In genomic region chr7:30121308-30122187, GRCm38 (mm10) we compare ENCODE assay signal across 8 mouse cellular contexts. TPM values are rescaled to one million over a fixed set of nuclear protein-coding genes. Genes with fewer than 3 reads are reported as not detected.
DNase-seq lines count a peak whose midpoint lies in the region; ATAC-seq and TF ChIP-seq lines count a peak whose summit lies in the region.

Gene Zfp382, plus strand, starts transcription at chr7:30121942.

- peaks cover 8% of the 10 kb centered on the region for H3K9me3 ChIP-seq in erythroblast, embryonic 14.5 days (ENCODE audit: control insufficient read depth, low read length)
- peaks cover 4% of the 10 kb centered on the region; the same call in 1 of the 2 replicates for H3K9me3 ChIP-seq in heart, embryonic 12.5 days (replicated peaks)
- H3K9me3 ChIP-seq in kidney, postnatal 0 days (replicated peaks; ENCODE audit: low read length) = no peaks in the 10 kb centered on the region

- H3K27me3 ChIP-seq in erythroblast, embryonic 14.5 days (ENCODE audit: control insufficient read depth) = no peaks in the 10 kb centered on the region
- H3K27me3 ChIP-seq in heart, embryonic 12.5 days (replicated peaks) = no peaks in the 10 kb centered on the region
- H3K27me3 ChIP-seq in kidney, postnatal 0 days (ENCODE audit: insufficient read depth, low read length) = no peaks in the 10 kb centered on the region
- no peaks in the 10 kb centered on the region for H3K27me3 ChIP-seq in liver, adult 2 months (ENCODE audit: control insufficient read depth, insufficient read depth, low read length)

- TF ChIP-seq POLR2A in liver, adult 2 months (IDR thresholded peaks at IDR 0.05; ENCODE audit: extremely low read depth, insufficient read depth, low read length) = 0 out of 2 replicates have a peak, but pooled peaks have one; percentile 33

- H3K4me3 ChIP-seq in erythroblast, embryonic 14.5 days (replicated peaks) = peak within 1 kb of the TSS; percentile 84
- peak within 1 kb of the TSS; percentile 79 for H3K4me3 ChIP-seq in heart, embryonic 12.5 days
- peak within 1 kb of the TSS; percentile 64 for H3K4me3 ChIP-seq in kidney, postnatal 0 days (replicated peaks; ENCODE audit: low read depth, low read length)
- H3K4me3 ChIP-seq in liver, adult 2 months (ENCODE audit: insufficient read depth, low read depth, low read length) = peak within 1 kb of the TSS; percentile 87

- peaks cover 22% of the 10 kb centered on the region for H3K4me1 ChIP-seq in erythroblast, embryonic 14.5 days (ENCODE audit: control insufficient read depth)
- peaks cover 11% of the 10 kb centered on the region for H3K4me1 ChIP-seq in heart, embryonic 12.5 days (replicated peaks)
- no peaks in the 10 kb centered on the region for H3K4me1 ChIP-seq in kidney, postnatal 0 days (replicated peaks; ENCODE audit: insufficient read depth, low read length)
- H3K4me1 ChIP-seq in liver, adult 2 months (ENCODE audit: control insufficient read depth, insufficient read depth, low read length) = peaks cover 4% of the 10 kb centered on the region

- peak; percentile 96 for ATAC-seq in heart, embryonic 12.5 days (ENCODE audit: insufficient number of reproducible peaks, low FRiP score)
- peak; percentile 93 for ATAC-seq in kidney, postnatal 0 days (replicated peaks; ENCODE audit: low FRiP score, low read depth)
- peak; percentile 88 for ATAC-seq in monocyte, adult 5-6 weeks (replicated peaks; ENCODE audit: insufficient number of reproducible peaks, low FRiP score, low TSS enrichment, poor library complexity, severe bottlenecking)

- TF ChIP-seq CTCF in kidney, postnatal 0 days (IDR thresholded peaks at IDR 0.05; ENCODE audit: low read depth) = no peak
- TF ChIP-seq CTCF in liver, adult 2 months (IDR thresholded peaks at IDR 0.05; ENCODE audit: low read depth, low read length) = no peak

- peak within 1 kb of the TSS; percentile 73 for H3K9ac ChIP-seq in heart, embryonic 12.5 days
- H3K9ac ChIP-seq in kidney, postnatal 0 days (ENCODE audit: low read depth, low read length) = peak within 1 kb of the TSS; percentile 53
- H3K9ac ChIP-seq in liver, adult 2 months (ENCODE audit: low read depth, low read length) = peak within 1 kb of the TSS; percentile 90

- whole genome bisulfite sequencing in heart, embryonic 12.5 days = under 1% methylated on average over 61 of the region's 61 CpGs
- WGBS in kidney, postnatal 0 days = under 1% methylated on average over 61 of the region's 61 CpGs
- WGBS in liver, adult 2 months = under 1% methylated on average over 61 of the region's 61 CpGs

- no peaks in the 10 kb centered on the region for H3K36me3 ChIP-seq in erythroblast, embryonic 14.5 days (ENCODE audit: control insufficient read depth)
- H3K36me3 ChIP-seq in heart, embryonic 12.5 days = peaks cover 12% of the 10 kb centered on the region
- 0 out of 2 replicates have a peak, but pooled peaks cover 4% of the 10 kb centered on the region for H3K36me3 ChIP-seq in kidney, postnatal 0 days (ENCODE audit: insufficient read depth, low read length)
- H3K36me3 ChIP-seq in liver, adult 2 months (ENCODE audit: control insufficient read depth, insufficient read depth, low read length) = no peaks in the 10 kb centered on the region

- no peaks in the 10 kb centered on the region for H3K79me2 ChIP-seq in liver, adult 2 months (ENCODE audit: control insufficient read depth, insufficient read depth, low read length)

- peak; percentile 94 for DNase-seq in CD4-positive, CD25-positive, alpha-beta regulatory T cell, adult 2 months (ENCODE audit: low read depth, low spot score)
- peak; percentile 74 for DNase-seq in brain, embryonic 18.5 days (ENCODE audit: low read depth, low spot score)
- peak; percentile 95 for DNase-seq in kidney, postnatal 0 days (ENCODE audit: low spot score)
- DNase-seq in liver, adult 2 months (ENCODE audit: extremely low read depth, low read depth, low spot score) = peak; percentile 29
- peak; percentile 87 to 88 for DNase-seq in spleen, postnatal 36 days (ENCODE audit: low spot score in 2 of 2)

- H3K27ac ChIP-seq in heart, embryonic 12.5 days (ENCODE audit: poor library complexity, severe bottlenecking) = peak within 1 kb of the TSS; percentile 63
- peak within 1 kb of the TSS; percentile 21 for H3K27ac ChIP-seq in kidney, postnatal 0 days
- H3K27ac ChIP-seq in liver, adult 2 months (replicated peaks; ENCODE audit: insufficient read depth, low read depth, low read length) = no peak within 1 kb of the TSS

- H3K4me2 ChIP-seq in heart, embryonic 12.5 days = peak within 1 kb of the TSS; percentile 83
- H3K4me2 ChIP-seq in kidney, postnatal 0 days (ENCODE audit: low read length) = peak within 1 kb of the TSS; percentile 84

RNA-seq across cellular contexts. Expression of gene Zfp382, which starts in this region (rescaled TPM):
- polyA plus RNA-seq in erythroblast, embryonic 14.5 days (2012) = 0.11 TPM in 1 of 2 replicates, not detected in the other
- polyA plus RNA-seq in heart, embryonic 12.5 days (2016; fragmentation: Nextera tagmentation; extraction: Ambion mirVana) = 11.6 TPM in 2 replicates
- polyA plus RNA-seq in kidney, postnatal 0 days (2015; fragmentation: Nextera tagmentation; extraction: Ambion mirVana) = 4.9 and 5.5 TPM in 2 replicates
- 0.54 and 0.74 TPM in 2 replicates for total RNA-seq in liver, adult 2 months (2014; rRNA removed)
- 0.07 TPM in 1 of 2 replicates, not detected in the other for polyA plus RNA-seq in liver, adult 2 months (2012; rRNA removed)
- 3.6 to 16.7 TPM (median 6.6 TPM) in 3 replicates for total RNA-seq in monocyte, adult 5-6 weeks (2017)

Comparison
In these comparisons a context has a peak if more than half of its experiments do, and no peak if none do; other contexts are left out.
1. Peak in DNase-seq, H3K4me3 ChIP-seq and H3K9ac ChIP-seq in liver, adult 2 months; RNA of the gene not detected or under 1 TPM.
2. DNase-seq: peak in every context shown above with its lines; median percentile 95 in kidney, postnatal 0 days; 94 in CD4-positive, CD25-positive, alpha-beta regulatory T cell, adult 2 months; 88 in spleen, postnatal 36 days; 74 in brain, embryonic 18.5 days; 29 in liver, adult 2 months.